9 mouse cellular contexts compared by ENCODE assay signal in the genomic region with DNA sequence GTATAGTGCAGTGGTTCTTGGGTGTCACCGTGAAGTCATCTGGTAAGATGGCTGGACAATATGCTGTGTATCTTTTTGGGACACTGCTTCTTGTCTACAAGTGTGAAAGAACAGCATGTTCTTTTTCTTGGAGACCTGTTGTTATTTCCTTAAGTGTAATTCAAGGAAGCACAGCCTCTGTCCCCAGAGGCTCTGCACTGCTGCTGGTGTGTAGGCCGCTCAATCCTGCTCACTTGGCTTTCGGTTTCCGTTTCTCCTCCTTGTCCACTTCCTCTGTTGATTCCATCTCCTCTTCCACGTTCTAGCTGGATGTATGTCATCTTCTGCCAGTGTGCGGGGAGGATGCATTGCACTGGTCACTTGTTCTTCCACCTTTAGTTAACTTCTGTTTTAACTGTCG. TPM values are rescaled to one million over a fixed set of nuclear protein-coding genes. Genes with fewer than 3 reads are reported as not detected.
A peak's percentile ranks its signal among the peaks of the same experiment; 100 is the strongest.
DNase-seq lines count a peak whose midpoint lies in the region; ATAC-seq and TF ChIP-seq lines count a peak whose summit lies in the region.
"Had no signal": no experiment of that assay in that cellular context is flagged by ENCODE, and none has a peak within 500 bp of the region (broad histone marks: within the 10 kb centered on the region; RNA-seq: fewer than 3 reads in every experiment).

No protein-coding gene starts in this region.

- H3K9ac ChIP-seq in embryonic facial prominence, embryonic 11.5 days (replicated peaks; ENCODE audit: low read length): no peak overlapping the region
- H3K9ac ChIP-seq in liver, postnatal 0 days (replicated peaks): no peak overlapping the region
- no peak overlapping the region; the same call in 1 of the 2 replicates for H3K9ac ChIP-seq in heart, postnatal 0 days (replicated peaks; ENCODE audit: low read depth, low read length)
- H3K9ac ChIP-seq: limb, embryonic 12.5 days had no signal

- DNase-seq in embryonic facial prominence, embryonic 11.5 days (ENCODE audit: low spot score): peak; percentile 7
- DNase-seq in embryonic facial prominence, embryonic 10.5 days (ENCODE audit: low spot score): no peak
- DNase-seq in liver, postnatal 0 days: no peak
- no peak for DNase-seq in liver
- peak; percentile 62 for DNase-seq in heart, postnatal 0 days (ENCODE audit: low spot score)
- no peak for DNase-seq in ovary, postnatal 10 days (ENCODE audit: low spot score)
- no peak for DNase-seq in retina, embryonic 14.5 days (ENCODE audit: low spot score)

- H3K4me1 ChIP-seq in embryonic facial prominence, embryonic 11.5 days (ENCODE audit: control insufficient read depth, insufficient read depth, low read length): no peaks in the 10 kb centered on the region
- peaks cover 8% of the 10 kb centered on the region; the same call in 1 of the 2 replicates for H3K4me1 ChIP-seq in embryonic facial prominence, embryonic 10.5 days
- 0 out of 2 replicates have a peak, but pooled peaks cover 3% of the 10 kb centered on the region for H3K4me1 ChIP-seq in liver, postnatal 0 days (ENCODE audit: insufficient read depth)
- peaks cover 29% of the 10 kb centered on the region for H3K4me1 ChIP-seq in heart, postnatal 0 days (ENCODE audit: control insufficient read depth, insufficient read depth)

- no peak for TF ChIP-seq CTCF in liver, postnatal 0 days (IDR thresholded peaks at IDR 0.05; ENCODE audit: low read depth)
- no peak for TF ChIP-seq CTCF in heart, postnatal 0 days (IDR thresholded peaks at IDR 0.05; ENCODE audit: low read depth)

- TF ChIP-seq EP300 in liver, postnatal 0 days (IDR thresholded peaks at IDR 0.05; ENCODE audit: low read depth): 0 out of 2 replicates have a peak, but pooled peaks have one; percentile 26
- peak; percentile 77; the same call in 1 of the 2 replicates for TF ChIP-seq EP300 in heart, postnatal 0 days (IDR thresholded peaks at IDR 0.05; ENCODE audit: low read depth)

- no peaks in the 10 kb centered on the region for H3K9me3 ChIP-seq in embryonic facial prominence, embryonic 11.5 days (replicated peaks; ENCODE audit: control insufficient read depth, low read length)
- no peaks in the 10 kb centered on the region for H3K9me3 ChIP-seq in embryonic facial prominence, embryonic 10.5 days
- H3K9me3 ChIP-seq in liver, postnatal 0 days (ENCODE audit: low read length): no peaks in the 10 kb centered on the region
- no peaks in the 10 kb centered on the region for H3K9me3 ChIP-seq in heart, postnatal 0 days (replicated peaks; ENCODE audit: control insufficient read depth, low read length)
- H3K9me3 ChIP-seq: limb, embryonic 12.5 days had no signal

- no peak overlapping the region for H3K4me3 ChIP-seq in embryonic facial prominence, embryonic 11.5 days (ENCODE audit: low read depth, low read length)
- H3K4me3 ChIP-seq in embryonic facial prominence, embryonic 10.5 days: no peak overlapping the region
- H3K4me3 ChIP-seq in liver, postnatal 0 days (ENCODE audit: low read depth, low read length): no peak overlapping the region
- H3K4me3 ChIP-seq in heart, postnatal 0 days (ENCODE audit: low read depth, low read length): no peak overlapping the region
- H3K4me3 ChIP-seq: limb, embryonic 12.5 days had no signal

- ATAC-seq in embryonic facial prominence, embryonic 11.5 days (replicated peaks; ENCODE audit: insufficient number of reproducible peaks, low FRiP score, low TSS enrichment, low read depth): no peak
- ATAC-seq in liver, postnatal 0 days: peak; percentile 45
- peak; percentile 80 for ATAC-seq in heart, postnatal 0 days (ENCODE audit: insufficient read depth, low read depth)
- ATAC-seq in monocyte, adult 5-6 weeks (replicated peaks; ENCODE audit: insufficient number of reproducible peaks, low FRiP score, low TSS enrichment, poor library complexity, severe bottlenecking): peak; percentile 27; the same call in 1 of the 2 replicates

- no peaks in the 10 kb centered on the region for H3K36me3 ChIP-seq in embryonic facial prominence, embryonic 11.5 days (replicated peaks; ENCODE audit: control insufficient read depth, insufficient read depth, low read depth, low read length)
- no peaks in the 10 kb centered on the region for H3K36me3 ChIP-seq in embryonic facial prominence, embryonic 10.5 days (replicated peaks)
- H3K36me3 ChIP-seq in liver, postnatal 0 days (replicated peaks; ENCODE audit: insufficient read depth, low read length): no peaks in the 10 kb centered on the region
- no peaks in the 10 kb centered on the region for H3K36me3 ChIP-seq in heart, postnatal 0 days (replicated peaks; ENCODE audit: control insufficient read depth, insufficient read depth, low read length)
- H3K36me3 ChIP-seq: limb, embryonic 12.5 days had no signal

- no peak overlapping the region for H3K27ac ChIP-seq in embryonic facial prominence, embryonic 11.5 days (replicated peaks; ENCODE audit: low read depth, low read length)
- no peak overlapping the region for H3K27ac ChIP-seq in embryonic facial prominence, embryonic 10.5 days (replicated peaks)
- H3K27ac ChIP-seq in liver, postnatal 0 days (ENCODE audit: low read depth): peak overlapping the region; percentile 37; the same call in 1 of the 2 replicates
- peak overlapping the region; percentile 82 for H3K27ac ChIP-seq in heart, postnatal 0 days (ENCODE audit: low read depth)
- H3K27ac ChIP-seq: limb, embryonic 12.5 days had no signal

- 72% methylated on average over 7 of the region's 7 CpGs for WGBS in embryonic facial prominence, embryonic 11.5 days
- 82% methylated on average over 7 of the region's 7 CpGs for WGBS in embryonic facial prominence, embryonic 10.5 days
- WGBS in liver, postnatal 0 days (ENCODE audit: insufficient replicate concordance): 46% methylated on average over 7 of the region's 7 CpGs
- 52% methylated on average over 7 of the region's 7 CpGs for whole genome bisulfite sequencing in heart, postnatal 0 days

- H3K27me3 ChIP-seq in embryonic facial prominence, embryonic 11.5 days (ENCODE audit: control insufficient read depth, insufficient read depth, low read length): no peaks in the 10 kb centered on the region
- no peaks in the 10 kb centered on the region for H3K27me3 ChIP-seq in embryonic facial prominence, embryonic 10.5 days (replicated peaks; ENCODE audit: low read depth, poor library complexity, severe bottlenecking)
- H3K27me3 ChIP-seq in liver, postnatal 0 days (ENCODE audit: insufficient read depth, low read length): no peaks in the 10 kb centered on the region
- no peaks in the 10 kb centered on the region for H3K27me3 ChIP-seq in heart, postnatal 0 days (ENCODE audit: control insufficient read depth, insufficient read depth, low read length)
- H3K27me3 ChIP-seq: limb, embryonic 12.5 days had no signal

- no peak overlapping the region for H3K4me2 ChIP-seq in embryonic facial prominence, embryonic 11.5 days (ENCODE audit: low read depth, low read length)
- H3K4me2 ChIP-seq in liver, postnatal 0 days (ENCODE audit: low read depth, low read length): no peak overlapping the region; the same call in 1 of the 2 replicates
- H3K4me2 ChIP-seq in heart, postnatal 0 days (ENCODE audit: low read depth, low read length): peak overlapping the region; percentile 29; the same call in 1 of the 2 replicates
- H3K4me2 ChIP-seq: limb, embryonic 12.5 days had no signal

RNA-seq across cellular contexts. Expression of a gene that starts 19.0 kb away (rescaled TPM):
- polyA plus RNA-seq in embryonic facial prominence, embryonic 11.5 days (2014; fragmentation: Nextera tagmentation; extraction: Ambion mirVana): 7.6 and 7.9 TPM in 2 replicates
- polyA plus RNA-seq in embryonic facial prominence, embryonic 10.5 days (2016; fragmentation: Nextera tagmentation; extraction: Ambion mirVana): 6.3 and 6.7 TPM in 2 replicates
- polyA plus RNA-seq in liver, postnatal 0 days (2015; fragmentation: Nextera tagmentation; extraction: Ambion mirVana): 6.5 and 8.4 TPM in 2 replicates
- 17.2 and 39.6 TPM in 2 replicates for total RNA-seq in heart, postnatal 0 days (2014; rRNA removed; ENCODE audit: low replicate concordance)
- polyA plus RNA-seq in heart, postnatal 0 days (2015; fragmentation: Nextera tagmentation; extraction: Ambion mirVana): 10.3 and 11.1 TPM in 2 replicates
- total RNA-seq in monocyte, adult 5-6 weeks (2017): 37.3 to 60.9 TPM (median 40.9 TPM) in 3 replicates

Comparison
In these comparisons a context has a peak if more than half of its experiments do, and no peak if none do; other contexts are left out.
1. DNase-seq: peak in embryonic facial prominence, embryonic 11.5 days (single experiment) and heart, postnatal 0 days (single experiment); none in embryonic facial prominence, embryonic 10.5 days (single experiment), liver, postnatal 0 days (single experiment), liver (single experiment), ovary, postnatal 10 days (single experiment) and retina, embryonic 14.5 days (single experiment).
2. H3K27ac ChIP-seq: peak in liver, postnatal 0 days (single experiment) and heart, postnatal 0 days (single experiment); none in embryonic facial prominence, embryonic 11.5 days (single experiment) and embryonic facial prominence, embryonic 10.5 days (single experiment).